Mouse (Mus musculus) megakaryocyte, embryonic 14.5 days (primary cell): ENCODE data around the gene Dock4. TPM values are rescaled to one million over a fixed set of nuclear protein-coding genes. Genes with fewer than 3 reads are reported as not detected.

Experiments used
- H3K27me3 ChIP-seq: replicated peaks from 2 replicates; pipeline ENCODE3; 2012; ENCODE audit warnings: inconsistent platforms
- H3K36me3 ChIP-seq: replicated peaks from 2 replicates; pipeline ENCODE3; 2012; ENCODE audit warnings: low read length, inconsistent platforms, mixed read lengths
- H3K4me1 ChIP-seq: 2 replicates; pipeline ENCODE4 v1.6.1; 2012; ENCODE audit warnings: inconsistent platforms
- H3K4me3 ChIP-seq: replicated peaks from 2 replicates; pipeline ENCODE3; 2012; ENCODE audit warnings: moderate library complexity, mild to moderate bottlenecking, inconsistent platforms
- H3K9me3 ChIP-seq: 2 replicates; pipeline ENCODE4 v1.6.1; 2012; ENCODE audit warnings: inconsistent platforms
- FLI1 ChIP-seq: IDR thresholded peaks from 2 replicates; pipeline ENCODE4 v1.6.1; 2012; ENCODE audit warnings: low read length, inconsistent platforms, mixed read lengths
- GATA1 ChIP-seq: IDR thresholded peaks from 3 replicates; pipeline ENCODE4 v1.6.1; 2012; ENCODE audit warnings: mixed read lengths, low read length, inconsistent platforms, borderline replicate concordance
- polyA plus RNA-seq: library from polyadenylated mRNA; stranded (reverse); fragments of >175 nt; gene quantifications from 2 replicates; pipeline ENCODE4 v1.2.3, GENCODE M21; 2012; ENCODE audit warnings: low replicate concordance; ENCODE audit not compliant: insufficient read depth

Gene Dock4
- polyA plus RNA-seq, 1 experiment = 0.13 TPM

- Histone ChIP-seq H3K4me1 (peaks cover 7% of the 10 kb centered on the region; the same call in 1 of the 2 replicates), H3K27me3 (peaks cover 2% of the 10 kb centered on the region), H3K4me3 (peak overlapping the region; percentile 64), H3K36me3 (no peaks in the 10 kb centered on the region), H3K9me3 (no peaks in the 10 kb centered on the region)
- TF ChIP-seq GATA1 = no peak
- TF ChIP-seq FLI1 = no peak
Measured at GRCm38 (mm10) chr12:40558600-40558999, 112.8 kb downstream of the Dock4 start.

- H3K4me3 ChIP-seq = peak overlapping the region; percentile 64
- TF ChIP-seq FLI1 = no peak
- no peak for TF ChIP-seq GATA1
Measured at GRCm38 (mm10) chr12:40559103-40559502, 113.4 kb downstream of the Dock4 start.

GRCm38 (mm10) chr12:40563703-40564102 is 118.0 kb downstream of the Dock4 start:
- peaks cover 1% of the 10 kb centered on the region for H3K27me3 ChIP-seq
- no peaks in the 10 kb centered on the region for H3K36me3 ChIP-seq
- peaks cover 6% of the 10 kb centered on the region; the same call in 1 of the 2 replicates for H3K4me1 ChIP-seq
- H3K4me3 ChIP-seq = no peak overlapping the region
- no peaks in the 10 kb centered on the region for H3K9me3 ChIP-seq
- TF ChIP-seq GATA1 (no peak), FLI1 (no peak)

More at GRCm38 (mm10) chr12:40559103-40559502, 113.4 kb downstream of the Dock4 start:
- Histone ChIP-seq H3K4me1 (peaks cover 7% of the 10 kb centered on the region; the same call in 1 of the 2 replicates), H3K27me3 (peaks cover 2% of the 10 kb centered on the region), H3K36me3 (no peaks in the 10 kb centered on the region), H3K9me3 (no peaks in the 10 kb centered on the region)

GRCm38 (mm10) chr12:40564261-40564660 is 118.5 kb downstream of the Dock4 start:
- H3K9me3 ChIP-seq = no peaks in the 10 kb centered on the region
- H3K4me1 ChIP-seq = peaks cover under 1% of the 10 kb centered on the region; the same call in 1 of the 2 replicates
- no peaks in the 10 kb centered on the region for H3K36me3 ChIP-seq
- no peak for TF ChIP-seq GATA1
- no peak for TF ChIP-seq FLI1
- peaks cover 1% of the 10 kb centered on the region for H3K27me3 ChIP-seq
- H3K4me3 ChIP-seq = no peak overlapping the region

GRCm38 (mm10) chr12:40568365-40568885 is 122.7 kb downstream of the Dock4 start:
- peaks cover 1% of the 10 kb centered on the region for H3K27me3 ChIP-seq
- H3K4me1 ChIP-seq = no peaks in the 10 kb centered on the region; the same call in 1 of the 2 replicates
- H3K36me3 ChIP-seq = no peaks in the 10 kb centered on the region
- no peaks in the 10 kb centered on the region for H3K9me3 ChIP-seq
- H3K4me3 ChIP-seq = no peak overlapping the region
- TF ChIP-seq FLI1 = no peak
- TF ChIP-seq GATA1 = no peak

- H3K36me3 ChIP-seq = no peaks in the 10 kb centered on the region
- TF ChIP-seq GATA1 (no peak), FLI1 (no peak)
- peaks cover 1% of the 10 kb centered on the region for H3K27me3 ChIP-seq
- H3K4me1 ChIP-seq = no peaks in the 10 kb centered on the region; the same call in 1 of the 2 replicates
- H3K9me3 ChIP-seq = no peaks in the 10 kb centered on the region
- no peak overlapping the region for H3K4me3 ChIP-seq
Measured at GRCm38 (mm10) chr12:40568971-40569968, 123.5 kb downstream of the Dock4 start.

- Histone ChIP-seq H3K36me3 (no peaks in the 10 kb centered on the region), H3K9me3 (no peaks in the 10 kb centered on the region), H3K4me1 (no peaks in the 10 kb centered on the region; the same call in 1 of the 2 replicates), H3K27me3 (no peaks in the 10 kb centered on the region), H3K4me3 (no peak overlapping the region)
- no peak for TF ChIP-seq FLI1
Measured at GRCm38 (mm10) chr12:40570250-40570649, 124.5 kb downstream of the Dock4 start.

- no peaks in the 10 kb centered on the region; the same call in 1 of the 2 replicates for H3K4me1 ChIP-seq
- no peaks in the 10 kb centered on the region for H3K9me3 ChIP-seq
- H3K27me3 ChIP-seq = peaks cover 2% of the 10 kb centered on the region
- no peaks in the 10 kb centered on the region for H3K36me3 ChIP-seq
- no peak overlapping the region for H3K4me3 ChIP-seq
- TF ChIP-seq GATA1 (no peak), FLI1 (no peak)
Measured at GRCm38 (mm10) chr12:40574051-40574450, 128.3 kb downstream of the Dock4 start.

GRCm38 (mm10) chr12:40576749-40577148 is 131.0 kb downstream of the Dock4 start:
- Histone ChIP-seq H3K4me1 (no peaks in the 10 kb centered on the region; the same call in 1 of the 2 replicates), H3K9me3 (no peaks in the 10 kb centered on the region), H3K27me3 (peaks cover 2% of the 10 kb centered on the region), H3K36me3 (no peaks in the 10 kb centered on the region), H3K4me3 (no peak overlapping the region)
- no peak for TF ChIP-seq FLI1

- Histone ChIP-seq H3K27me3 (peaks cover 2% of the 10 kb centered on the region), H3K36me3 (no peaks in the 10 kb centered on the region), H3K4me1 (no peaks in the 10 kb centered on the region; the same call in 1 of the 2 replicates), H3K4me3 (no peak overlapping the region), H3K9me3 (no peaks in the 10 kb centered on the region)
- TF ChIP-seq GATA1 (no peak), FLI1 (no peak)
Measured at GRCm38 (mm10) chr12:40580351-40580750, 134.6 kb downstream of the Dock4 start.
